In the genomic region with DNA sequence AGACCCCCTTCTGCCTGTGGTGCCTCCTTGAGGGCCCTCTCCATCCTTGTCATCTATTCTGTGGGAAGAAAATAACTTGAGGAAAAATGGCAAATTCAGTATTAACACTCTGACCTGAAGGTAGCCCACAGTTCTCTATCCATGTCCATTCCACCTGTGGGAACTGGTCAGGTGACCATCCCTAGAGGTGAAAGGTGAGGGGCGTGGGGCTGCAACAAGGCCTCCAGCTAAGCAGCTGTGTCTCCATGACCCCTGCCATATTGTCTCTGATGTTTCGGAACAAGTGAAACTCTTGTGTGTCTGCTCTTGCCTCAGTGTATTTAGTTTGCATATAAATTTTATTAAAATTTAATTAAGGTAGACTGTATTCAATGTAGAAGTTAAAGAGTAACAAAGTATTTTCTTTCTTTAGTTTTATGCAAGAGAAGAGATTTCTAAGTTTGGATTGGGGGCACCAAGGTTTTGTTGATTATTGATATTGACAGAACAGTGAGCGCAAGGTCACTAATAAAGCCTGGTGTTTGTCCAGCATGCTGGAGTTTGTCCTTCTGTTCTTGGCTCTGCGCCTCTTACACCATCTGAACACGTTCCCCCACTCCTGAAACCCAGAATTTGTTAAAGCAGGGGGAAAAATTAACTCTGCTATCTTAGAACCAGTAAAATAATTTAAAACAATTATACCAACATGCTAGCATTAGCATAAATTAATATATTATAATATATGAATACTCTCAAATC, we compare ENCODE assay signal across 32 mouse cellular contexts. TPM values are rescaled to one million over a fixed set of nuclear protein-coding genes. Genes with fewer than 3 reads are reported as not detected.
"Had no signal": no experiment of that assay in that cellular context is flagged by ENCODE, and none has a peak within 500 bp of the region (broad histone marks: within the 10 kb centered on the region; RNA-seq: fewer than 3 reads in every experiment).

No protein-coding gene starts in this region.

- DNase-seq: gastrocnemius, postnatal 14 days; gastrocnemius, postnatal 36 days; heart, adult 11 months; heart, adult 2 months; heart, postnatal 14 days; heart, postnatal 36 days; kidney, adult 11 months; kidney, adult 2 months; kidney, adult 9 months; kidney, postnatal 14 days; kidney, postnatal 36 days; layer of hippocampus, adult 9-11 months; liver, embryonic 13.5 days had no signal

- H3K4me2 ChIP-seq: heart, embryonic 11.5 days; heart, embryonic 13.5 days; heart, embryonic 15.5 days; hindbrain, embryonic 13.5 days; hindbrain, embryonic 15.5 days; kidney, embryonic 15.5 days; limb, embryonic 12.5 days; liver, embryonic 13.5 days had no signal

- H3K9me3 ChIP-seq: heart, embryonic 13.5 days; heart, embryonic 15.5 days; hindbrain, embryonic 13.5 days; hindbrain, embryonic 15.5 days; kidney, embryonic 15.5 days; limb, embryonic 10.5 days; limb, embryonic 12.5 days; liver, embryonic 13.5 days had no signal

- H3K36me3 ChIP-seq: hindbrain, embryonic 13.5 days; hindbrain, embryonic 15.5 days; kidney, embryonic 15.5 days; limb, embryonic 10.5 days; limb, embryonic 12.5 days; liver, embryonic 13.5 days had no signal

- ATAC-seq: hindbrain, postnatal 0 days; intestine, embryonic 16.5 days had no signal

- H3K27ac ChIP-seq: heart, adult 2 months; heart, embryonic 13.5 days; heart, embryonic 15.5 days; hindbrain, embryonic 13.5 days; hindbrain, embryonic 15.5 days; hindbrain, postnatal 0 days; kidney, embryonic 15.5 days; kidney, postnatal 0 days; left cerebral cortex, adult 2 months; limb, embryonic 10.5 days; limb, embryonic 12.5 days; liver, embryonic 13.5 days had no signal

- H3K4me3 ChIP-seq: heart, adult 2 months; heart, embryonic 13.5 days; heart, embryonic 15.5 days; hindbrain, embryonic 13.5 days; hindbrain, embryonic 15.5 days; kidney, embryonic 15.5 days; left cerebral cortex, adult 2 months; limb, embryonic 10.5 days; limb, embryonic 12.5 days; liver, embryonic 13.5 days had no signal

- H3K27me3 ChIP-seq: heart, embryonic 13.5 days; heart, embryonic 15.5 days; hindbrain, embryonic 15.5 days; limb, embryonic 12.5 days had no signal

- H3K4me1 ChIP-seq: hindbrain, embryonic 13.5 days had no signal

- H3K9ac ChIP-seq: heart, embryonic 13.5 days; heart, embryonic 15.5 days; hindbrain, embryonic 13.5 days; hindbrain, embryonic 15.5 days; kidney, embryonic 15.5 days; limb, embryonic 12.5 days; liver, embryonic 13.5 days had no signal

RNA-seq across cellular contexts. Expression of a gene that starts 52.8 kb away (rescaled TPM):
- total RNA-seq: gastrocnemius, adult 18-20 months; gastrocnemius, adult 8-10 months; gastrocnemius, postnatal 14 days; gastrocnemius, postnatal 36 days; heart, adult 2 months; heart, postnatal 14 days; heart, postnatal 36 days; hematopoietic stem cell, adult 5-6 weeks; left cerebral cortex, adult 2 months had no signal
- polyA plus RNA-seq: heart, embryonic 11.5 days; heart, embryonic 13.5 days; heart, postnatal 0 days; hindbrain, embryonic 11.5 days; intestine, embryonic 14.5 days; kidney, embryonic 15.5 days; large intestine, adult 2 months; limb, embryonic 10.5 days; limb, embryonic 12.5 days had no signal
